Mouse (Mus musculus): ENCODE results near the gene Palmd. TPM values are rescaled to one million over a fixed set of nuclear protein-coding genes. Genes with fewer than 3 reads are reported as not detected.

Gene Palmd
- polyA plus RNA-seq, 1 experiment from 2014 or later, result 4.9 TPM

GRCm38 (mm10) chr3:116928994-116929393, 39.8 kb downstream of the Palmd start:
- Histone ChIP-seq H3K9ac (no peak overlapping the region), H3K27me3 (ENCODE audit: insufficient read depth, low read length) (peaks cover 4% of the 10 kb centered on the region; the same call in 1 of the 2 replicates), H3K4me2 (no peak overlapping the region), H3K4me1 (ENCODE audit: insufficient read depth) (no peaks in the 10 kb centered on the region; the same call in 1 of the 2 replicates), H3K27ac (ENCODE audit: low read depth) (no peak overlapping the region), H3K4me3 (ENCODE audit: low read depth, low read length) (no peak overlapping the region), H3K9me3 (ENCODE audit: low read depth, low read length) (no peaks in the 10 kb centered on the region), H3K36me3 (ENCODE audit: insufficient read depth) (no peaks in the 10 kb centered on the region)
- ATAC-seq (ENCODE audit: insufficient read depth), result peak; percentile 77; the same call in 1 of the 2 replicates
- no peak for TF ChIP-seq CTCF (IDR thresholded peaks at IDR 0.05; ENCODE audit: low read depth)
- WGBS, result 63% methylated on average over 4 of the region's 4 CpGs
- peak; percentile 77 for DNase-seq

- TF ChIP-seq CTCF (IDR thresholded peaks at IDR 0.05; ENCODE audit: low read depth), result no peak
- peak; percentile 60 for DNase-seq
- Histone ChIP-seq H3K9me3 (ENCODE audit: low read depth, low read length) (no peaks in the 10 kb centered on the region), H3K4me3 (ENCODE audit: low read depth, low read length) (no peak overlapping the region), H3K4me1 (ENCODE audit: insufficient read depth) (peaks cover 5% of the 10 kb centered on the region; the same call in 1 of the 2 replicates), H3K27me3 (ENCODE audit: insufficient read depth, low read length) (peaks cover 4% of the 10 kb centered on the region; the same call in 1 of the 2 replicates), H3K27ac (ENCODE audit: low read depth) (no peak overlapping the region), H3K4me2 (peak overlapping the region; percentile 37), H3K9ac (no peak overlapping the region), H3K36me3 (ENCODE audit: insufficient read depth) (no peaks in the 10 kb centered on the region)
- 33% methylated on average over 12 of the region's 12 CpGs for WGBS
- ATAC-seq (ENCODE audit: insufficient read depth), result peak; percentile 81
Measured at GRCm38 (mm10) chr3:116923042-116923441, 45.7 kb downstream of the Palmd start.

- Histone ChIP-seq H3K4me3 (ENCODE audit: low read depth, low read length) (no peak overlapping the region), H3K27ac (ENCODE audit: low read depth) (no peak overlapping the region), H3K4me1 (ENCODE audit: insufficient read depth) (peaks cover 5% of the 10 kb centered on the region; the same call in 1 of the 2 replicates), H3K27me3 (ENCODE audit: insufficient read depth, low read length) (peaks cover 4% of the 10 kb centered on the region; the same call in 1 of the 2 replicates), H3K9me3 (ENCODE audit: low read depth, low read length) (no peaks in the 10 kb centered on the region), H3K9ac (no peak overlapping the region), H3K4me2 (no peak overlapping the region), H3K36me3 (ENCODE audit: insufficient read depth) (no peaks in the 10 kb centered on the region)
- ATAC-seq (ENCODE audit: insufficient read depth) (no peak), DNase-seq (no peak)
- WGBS, result 73% methylated on average over 3 of the region's 3 CpGs
- TF ChIP-seq CTCF (IDR thresholded peaks at IDR 0.05; ENCODE audit: low read depth), result no peak
Measured at GRCm38 (mm10) chr3:116921535-116921934, 47.3 kb downstream of the Palmd start.

GRCm38 (mm10) chr3:116917016-116917415, 51.8 kb downstream of the Palmd start:
- no peak for TF ChIP-seq CTCF (IDR thresholded peaks at IDR 0.05; ENCODE audit: low read depth)
- Histone ChIP-seq H3K27me3 (ENCODE audit: insufficient read depth, low read length) (no peaks in the 10 kb centered on the region), H3K9ac (no peak overlapping the region), H3K9me3 (ENCODE audit: low read depth, low read length) (no peaks in the 10 kb centered on the region), H3K4me1 (ENCODE audit: insufficient read depth) (no peaks in the 10 kb centered on the region), H3K4me3 (ENCODE audit: low read depth, low read length) (no peak overlapping the region), H3K4me2 (no peak overlapping the region), H3K36me3 (ENCODE audit: insufficient read depth) (no peaks in the 10 kb centered on the region), H3K27ac (ENCODE audit: low read depth) (no peak overlapping the region)
- DNase-seq (no peak), ATAC-seq (ENCODE audit: insufficient read depth) (no peak)
- WGBS, result 90% methylated on average over 4 of the region's 4 CpGs

- ATAC-seq (ENCODE audit: insufficient read depth) (no peak), DNase-seq (no peak)
- Histone ChIP-seq H3K9ac (no peak overlapping the region), H3K4me1 (ENCODE audit: insufficient read depth) (no peaks in the 10 kb centered on the region), H3K36me3 (ENCODE audit: insufficient read depth) (no peaks in the 10 kb centered on the region), H3K4me3 (ENCODE audit: low read depth, low read length) (no peak overlapping the region), H3K9me3 (ENCODE audit: low read depth, low read length) (no peaks in the 10 kb centered on the region), H3K27me3 (ENCODE audit: insufficient read depth, low read length) (no peaks in the 10 kb centered on the region), H3K27ac (ENCODE audit: low read depth) (no peak overlapping the region), H3K4me2 (no peak overlapping the region)
- no peak for TF ChIP-seq CTCF (IDR thresholded peaks at IDR 0.05; ENCODE audit: low read depth)
- 61% methylated on average over 3 of the region's 3 CpGs for WGBS
Measured at GRCm38 (mm10) chr3:116914931-116915330, 53.9 kb downstream of the Palmd start.

GRCm38 (mm10) chr3:116914374-116914773, 54.4 kb downstream of the Palmd start:
- no peak overlapping the region for H3K4me3 ChIP-seq (ENCODE audit: low read depth, low read length)
- H3K9me3 ChIP-seq (ENCODE audit: low read depth, low read length), result no peaks in the 10 kb centered on the region
- H3K9ac ChIP-seq, result no peak overlapping the region
- WGBS, result 80% methylated on average over 6 of the region's 6 CpGs
- H3K27ac ChIP-seq (ENCODE audit: low read depth), result no peak overlapping the region
- DNase-seq, result no peak
- H3K4me1 ChIP-seq (ENCODE audit: insufficient read depth), result no peaks in the 10 kb centered on the region
- TF ChIP-seq CTCF (IDR thresholded peaks at IDR 0.05; ENCODE audit: low read depth), result no peak
- H3K36me3 ChIP-seq (ENCODE audit: insufficient read depth), result no peaks in the 10 kb centered on the region
- ATAC-seq (ENCODE audit: insufficient read depth), result no peak
- no peak overlapping the region for H3K4me2 ChIP-seq
- no peaks in the 10 kb centered on the region for H3K27me3 ChIP-seq (ENCODE audit: insufficient read depth, low read length)

- Histone ChIP-seq H3K27ac (ENCODE audit: low read depth) (no peak overlapping the region), H3K4me3 (ENCODE audit: low read depth, low read length) (no peak overlapping the region), H3K36me3 (ENCODE audit: insufficient read depth) (no peaks in the 10 kb centered on the region), H3K9ac (no peak overlapping the region), H3K27me3 (ENCODE audit: insufficient read depth, low read length) (no peaks in the 10 kb centered on the region), H3K4me1 (ENCODE audit: insufficient read depth) (no peaks in the 10 kb centered on the region), H3K9me3 (ENCODE audit: low read depth, low read length) (no peaks in the 10 kb centered on the region), H3K4me2 (no peak overlapping the region)
- ATAC-seq (ENCODE audit: insufficient read depth) (no peak), DNase-seq (no peak)
- TF ChIP-seq CTCF (IDR thresholded peaks at IDR 0.05; ENCODE audit: low read depth), result no peak
- 80% methylated on average over 9 of the region's 9 CpGs for WGBS
Measured at GRCm38 (mm10) chr3:116906596-116906995, 62.2 kb downstream of the Palmd start.

GRCm38 (mm10) chr3:116905898-116906297, 62.9 kb downstream of the Palmd start:
- H3K9ac ChIP-seq, result no peak overlapping the region
- TF ChIP-seq CTCF (IDR thresholded peaks at IDR 0.05; ENCODE audit: low read depth), result no peak
- no peaks in the 10 kb centered on the region for H3K36me3 ChIP-seq (ENCODE audit: insufficient read depth)
- ATAC-seq (ENCODE audit: insufficient read depth) (no peak), DNase-seq (no peak)
- H3K27me3 ChIP-seq (ENCODE audit: insufficient read depth, low read length), result no peaks in the 10 kb centered on the region
- no peak overlapping the region for H3K27ac ChIP-seq (ENCODE audit: low read depth)
- H3K4me2 ChIP-seq, result no peak overlapping the region
- no peak overlapping the region for H3K4me3 ChIP-seq (ENCODE audit: low read depth, low read length)
- H3K9me3 ChIP-seq (ENCODE audit: low read depth, low read length), result no peaks in the 10 kb centered on the region
- H3K4me1 ChIP-seq (ENCODE audit: insufficient read depth), result no peaks in the 10 kb centered on the region
- WGBS, result 84% methylated on average over 16 of the region's 16 CpGs
